Mouse (Mus musculus): Measurements from ENCODE around the gene Ltn1. TPM values are rescaled to one million over a fixed set of nuclear protein-coding genes. Genes with fewer than 3 reads are reported as not detected.

The Ltn1 gene
- total RNA-seq, 2 experiments from 2014 or later: 41.9 to 48.9 TPM

GRCm38 (mm10) chr16:87334756-87335155 lies 97.7 kb downstream of the Ltn1 start:
- Histone ChIP-seq H3K4me3 (no peak overlapping the region), H3K27ac (no peak overlapping the region)
- DNase-seq (ENCODE audit: extremely low spot score in 1 of 2, low spot score in 2 of 2): no peak
- intact Hi-C loops (cut with DNase I): no loop called here
- no peak for TF ChIP-seq CTCF (IDR thresholded peaks at IDR 0.05)

- H3K27ac ChIP-seq: no peak overlapping the region
- no peak for TF ChIP-seq CTCF (IDR thresholded peaks at IDR 0.05)
- intact Hi-C loops (cut with DNase I): no loop called here
- no peak overlapping the region for H3K4me3 ChIP-seq
- DNase-seq (ENCODE audit: extremely low spot score in 1 of 2, low spot score in 2 of 2): no peak
Observed at GRCm38 (mm10) chr16:87329986-87330385, 102.4 kb downstream of the Ltn1 start.

Other genes starting within 250 kb of the Ltn1 start
- 10 to 100 TPM; 17.9 to 18.3 TPM for gene N6amt1, start 78.4 kb downstream of the Ltn1 start, total RNA-seq (2021)
- gene Rwdd2b, start 8.0 kb upstream of the Ltn1 start, total RNA-seq (2021): 1 to 10 TPM; 7.8 to 9.7 TPM
- gene Usp16, start 22.1 kb upstream of the Ltn1 start, total RNA-seq (2021): 10 to 100 TPM; 41.8 to 49.8 TPM
- gene Cct8, start 63.3 kb upstream of the Ltn1 start, total RNA-seq (2021): 100 to 1,000 TPM; 145 to 188 TPM
- gene Map3k7cl, start 120.7 kb upstream of the Ltn1 start, total RNA-seq (2021): under 1 TPM; 0.34 to 0.42 TPM

All from left cerebral cortex, adult 2 months (tissue).